Mouse (Mus musculus) midbrain, postnatal 0 days (tissue): ENCODE data around the gene Suds3. TPM values are rescaled to one million over a fixed set of nuclear protein-coding genes. Genes with fewer than 3 reads are reported as not detected.

ENCODE experiments used
- ATAC-seq: fragments of 200-750 bp; cut with Nextera tagmentation; 2 replicates; pipeline ENCODE4 v1.8.0; 2017; ENCODE audit warnings: moderate number of reproducible peaks, mild to moderate bottlenecking, moderate TSS enrichment, moderate library complexity; ENCODE audit not compliant: low FRiP score
- DNase-seq: peaks from one replicate; pipeline ENCODE4 v3.0.0-alpha.2; 2015; ENCODE audit warnings: low spot score
- H3K27ac ChIP-seq: fragments of 300-500 bp; sonication (generic); 2 replicates; pipeline ENCODE4 v1.5.1; 2014; ENCODE audit warnings: low read depth, mild to moderate bottlenecking, low read length, mixed read lengths
- H3K27me3 ChIP-seq: fragments of 300-500 bp; sonication (generic); 2 replicates; pipeline ENCODE4 v1.6.1; 2014; ENCODE audit warnings: low read length, control low read depth, mixed read lengths; ENCODE audit not compliant: insufficient read depth
- H3K36me3 ChIP-seq: fragments of 300-500 bp; sonication (generic); 2 replicates; pipeline ENCODE4 v1.6.1; 2014; ENCODE audit warnings: low read length, control low read depth, mixed read lengths; ENCODE audit not compliant: insufficient read depth
- H3K4me1 ChIP-seq: fragments of 300-500 bp; sonication (generic); 2 replicates; pipeline ENCODE4 v1.6.1; 2014; ENCODE audit warnings: mild to moderate bottlenecking, control low read depth, antibody characterized with exemption, low read length, mixed read lengths; ENCODE audit not compliant: insufficient read depth
- H3K4me2 ChIP-seq: fragments of 300-500 bp; sonication (generic); 2 replicates; pipeline ENCODE4 v1.6.1; 2014; ENCODE audit warnings: low read depth, mild to moderate bottlenecking, low read length, mixed read lengths; ENCODE audit not compliant: poor library complexity, severe bottlenecking
- H3K4me3 ChIP-seq: fragments of 300-500 bp; sonication (generic); 2 replicates; pipeline ENCODE4 v1.5.1; 2014; ENCODE audit warnings: low read depth, mild to moderate bottlenecking, low read length, moderate library complexity
- H3K9ac ChIP-seq: fragments of 300-500 bp; sonication (generic); replicated peaks from 2 replicates; pipeline ENCODE4 v1.6.1; 2014; ENCODE audit warnings: mild to moderate bottlenecking, low read length, moderate library complexity, mixed read lengths; ENCODE audit not compliant: poor library complexity, severe bottlenecking
- H3K9me3 ChIP-seq: fragments of 300-500 bp; sonication (generic); 2 replicates; pipeline ENCODE4 v1.6.1; 2016; ENCODE audit warnings: low read length, control low read depth
- CTCF ChIP-seq: IDR thresholded peaks from 2 replicates; pipeline ENCODE4 v1.5.1; 2016; ENCODE audit warnings: antibody characterized with exemption, mild to moderate bottlenecking
- WGBS: fragments of 180-500 bp; shearing (Covaris S2); extraction: QIAGEN DNeasy Blood & Tissue Kit; methylation state at CpG from one replicate; pipeline ENCODE4 v1.1.7; 2014; 5-methylcytosine and 5-hydroxymethylcytosine counted together
- polyA plus RNA-seq: library from polyadenylated mRNA; unstranded; fragments of >200 nt; fragmentation: Nextera tagmentation; extraction: Ambion mirVana; gene quantifications from 2 replicates; pipeline ENCODE4 v1.2.1, GENCODE M21; 2015
- total RNA-seq: library from RNA; depleted of rRNA; stranded (reverse); fragments of >200 nt; gene quantifications from 2 replicates; pipeline ENCODE4 v1.2.3, GENCODE M21; 2014; rRNA removed

Suds3 gene
- 91.5 and 95.0 TPM in 2 replicates for total RNA-seq
- 63.9 and 70.9 TPM in 2 replicates for polyA plus RNA-seq

DNA sequence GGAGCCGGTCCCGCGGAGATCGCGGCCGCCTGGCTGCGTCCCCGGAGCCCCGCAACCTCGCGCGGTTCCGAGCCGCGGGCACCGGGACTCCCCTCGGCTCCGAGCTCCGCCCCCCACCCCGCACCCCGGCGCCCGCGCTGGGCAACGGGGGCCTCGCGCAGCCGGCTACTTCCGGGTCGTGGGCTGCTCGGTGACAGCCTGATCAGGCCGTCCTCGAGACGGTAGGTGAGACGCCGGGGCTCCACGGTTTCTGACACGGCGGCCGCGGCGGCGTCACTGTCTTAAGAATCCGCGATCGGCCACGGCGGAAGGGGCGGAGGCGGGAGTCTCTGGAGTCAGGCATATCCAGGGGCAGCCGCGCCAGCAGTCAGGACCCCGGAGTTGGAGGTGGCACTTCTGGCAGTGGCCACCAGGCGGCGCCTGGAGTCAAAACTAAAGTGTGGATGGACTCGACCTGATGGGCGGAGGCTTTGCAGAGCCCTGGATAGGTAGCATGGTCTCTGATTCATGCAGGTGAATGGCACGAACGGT is at the start of gene Suds3:
Gene Suds3, minus strand, starts transcription at position 278 of the 531 bp plus-strand sequence.
- H3K4me3 ChIP-seq, result peak within 1 kb of the TSS; percentile 96
- H3K9me3 ChIP-seq, result no peaks in the 10 kb centered on the region
- H3K36me3 ChIP-seq, result peaks cover 16% of the 10 kb centered on the region; the same call in 1 of the 2 replicates
- peak within 1 kb of the TSS; percentile 91 for H3K9ac ChIP-seq
- peak; percentile 80 for ATAC-seq
- DNase-seq, result peak; percentile 90
- TF ChIP-seq CTCF, result peak; percentile 94
- H3K4me1 ChIP-seq, result peaks cover 4% of the 10 kb centered on the region; the same call in 1 of the 2 replicates
- 0 out of 2 replicates have a peak, but pooled peaks cover 1% of the 10 kb centered on the region for H3K27me3 ChIP-seq
- WGBS, result under 1% methylated on average over 57 of the region's 59 CpGs
- peak within 1 kb of the TSS; percentile 87 for H3K27ac ChIP-seq
- H3K4me2 ChIP-seq, result peak within 1 kb of the TSS; percentile 95

- H3K4me3 ChIP-seq, result no peak overlapping the region
- TF ChIP-seq CTCF, result no peak
- no peaks in the 10 kb centered on the region for H3K9me3 ChIP-seq
- ATAC-seq (no peak), DNase-seq (no peak)
- H3K9ac ChIP-seq, result no peak overlapping the region
- H3K27ac ChIP-seq, result no peak overlapping the region
- H3K36me3 ChIP-seq, result no peaks in the 10 kb centered on the region
- no peaks in the 10 kb centered on the region for H3K4me1 ChIP-seq
- no peak overlapping the region for H3K4me2 ChIP-seq
- WGBS, result 69% methylated on average over 2 of the region's 2 CpGs
- no peaks in the 10 kb centered on the region for H3K27me3 ChIP-seq
These were observed 49.0 kb upstream of the Suds3 start for GRCm38 (mm10) chr5:117164923-117165322.

DNA sequence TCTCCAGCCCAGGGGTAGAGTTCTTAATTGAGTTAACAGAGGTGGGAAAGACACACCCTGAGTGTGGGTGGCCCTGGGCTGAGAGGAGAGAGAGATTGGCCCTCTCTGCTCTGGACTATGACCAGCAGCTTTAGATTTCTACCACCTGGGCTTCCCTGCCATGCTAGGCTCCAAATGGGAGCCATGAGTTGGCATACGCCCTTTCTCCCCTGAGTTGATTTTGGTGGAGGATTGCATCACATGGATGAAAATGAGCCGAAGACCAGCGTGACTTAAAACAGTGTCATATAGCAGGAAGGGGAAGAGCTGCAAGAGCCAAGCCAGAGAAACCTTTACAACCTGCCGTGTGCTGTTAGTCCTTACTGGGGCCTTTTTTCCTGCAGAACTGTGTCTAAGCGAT is 48.6 kb upstream of the Suds3 start:
- no peaks in the 10 kb centered on the region for H3K9me3 ChIP-seq
- WGBS, result 85% methylated on average over 5 of the region's 5 CpGs

GRCm38 (mm10) chr5:117163790-117164189 is 47.9 kb upstream of the Suds3 start:
- no peaks in the 10 kb centered on the region for H3K27me3 ChIP-seq
- ATAC-seq (no peak), DNase-seq (peak; percentile 33)
- H3K9me3 ChIP-seq, result no peaks in the 10 kb centered on the region
- H3K4me3 ChIP-seq, result no peak overlapping the region
- WGBS, result 95% methylated on average over 13 of the region's 13 CpGs
- H3K9ac ChIP-seq, result no peak overlapping the region
- H3K27ac ChIP-seq, result no peak overlapping the region
- no peak overlapping the region for H3K4me2 ChIP-seq
- no peak for TF ChIP-seq CTCF
- H3K4me1 ChIP-seq, result no peaks in the 10 kb centered on the region
- H3K36me3 ChIP-seq, result no peaks in the 10 kb centered on the region

More for the DNA sequence above, 48.6 kb upstream of the Suds3 start:
- ATAC-seq, result no peak
- Histone ChIP-seq H3K4me3 (no peak overlapping the region), H3K9ac (no peak overlapping the region), H3K27ac (no peak overlapping the region), H3K27me3 (no peaks in the 10 kb centered on the region), H3K4me2 (no peak overlapping the region), H3K4me1 (no peaks in the 10 kb centered on the region), H3K36me3 (no peaks in the 10 kb centered on the region)
- no peak for TF ChIP-seq CTCF
- DNase-seq, result no peak

DNA sequence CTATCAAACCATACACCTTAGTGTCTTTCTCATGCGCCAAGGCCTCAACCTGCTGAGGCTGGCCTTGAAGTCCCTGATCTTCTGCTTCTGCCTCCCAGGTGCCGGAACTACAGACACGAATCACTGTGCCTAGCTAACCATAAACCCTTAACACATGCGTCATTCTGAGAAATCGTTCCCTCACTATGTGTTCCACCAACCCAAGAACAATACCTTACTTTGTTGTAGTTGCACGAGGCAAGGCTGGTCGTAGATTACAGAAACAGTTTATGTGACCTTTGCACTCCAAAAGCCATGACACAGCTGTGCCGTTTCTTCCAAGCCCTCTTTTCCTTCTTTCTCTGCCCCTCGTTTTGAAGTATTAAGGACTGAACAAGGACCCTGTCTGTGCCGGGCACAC is 44.6 kb upstream of the Suds3 start:
- Histone ChIP-seq H3K36me3 (no peaks in the 10 kb centered on the region), H3K27ac (no peak overlapping the region), H3K4me3 (no peak overlapping the region), H3K27me3 (no peaks in the 10 kb centered on the region), H3K9me3 (no peaks in the 10 kb centered on the region), H3K9ac (no peak overlapping the region), H3K4me2 (no peak overlapping the region), H3K4me1 (no peaks in the 10 kb centered on the region)
- TF ChIP-seq CTCF, result no peak
- WGBS, result 76% methylated on average over 10 of the region's 10 CpGs
- DNase-seq (no peak), ATAC-seq (no peak)

- no peaks in the 10 kb centered on the region for H3K27me3 ChIP-seq
- no peaks in the 10 kb centered on the region for H3K36me3 ChIP-seq
- no peak overlapping the region for H3K4me2 ChIP-seq
- DNase-seq (no peak), ATAC-seq (no peak)
- no peak for TF ChIP-seq CTCF
- no peaks in the 10 kb centered on the region for H3K9me3 ChIP-seq
- H3K27ac ChIP-seq, result no peak overlapping the region
- no peak overlapping the region for H3K9ac ChIP-seq
- H3K4me3 ChIP-seq, result no peak overlapping the region
- WGBS, result 52% methylated on average over 6 of the region's 6 CpGs
- H3K4me1 ChIP-seq, result no peaks in the 10 kb centered on the region
These were observed 43.9 kb upstream of the Suds3 start for GRCm38 (mm10) chr5:117159805-117160291.
